Mouse (Mus musculus): ENCODE measurements around the gene Proz. TPM values are rescaled to one million over a fixed set of nuclear protein-coding genes. Genes with fewer than 3 reads are reported as not detected.

Proz gene
- total and polyA plus RNA-seq, 3 experiments, result 0.12 to 0.54 TPM; not detected in 1

- TF ChIP-seq CTCF (IDR thresholded peaks at IDR 0.05 in 2 of 3, conservative IDR thresholded peaks at IDR 0.05 in 1 of 3; ENCODE audit: control insufficient read depth in 1 of 3, insufficient read depth in 1 of 3, low read depth in 2 of 3, low read length in 3 of 3, poor library complexity in 1 of 3, severe bottlenecking in 1 of 3) (peak in 1 of 3 experiments; percentile 21; a peak in 1 of 6 replicates), UBTF (IDR thresholded peaks at IDR 0.05; ENCODE audit: borderline replicate concordance, insufficient read depth, low read depth, low read length) (peak; percentile 97), ZNF384 (IDR thresholded peaks at IDR 0.05; ENCODE audit: low read depth, low read length) (no peak), ELF1 (IDR thresholded peaks at IDR 0.05; ENCODE audit: low read depth, low read length) (peak; percentile 65; the same call in 1 of the 2 replicates), TBP (IDR thresholded peaks at IDR 0.05; ENCODE audit: low read depth, low read length) (peak; percentile 78), GABPA (IDR thresholded peaks at IDR 0.05; ENCODE audit: low read depth, low read length) (0 out of 2 replicates have a peak, but pooled peaks have one; percentile 12), TCF12 (IDR thresholded peaks at IDR 0.05; ENCODE audit: low read depth, low read length) (peak; percentile 76), JUND (IDR thresholded peaks at IDR 0.05; ENCODE audit: low read depth, low read length) (peak; percentile 35; the same call in 1 of the 2 replicates), ZC3H11A (IDR thresholded peaks at IDR 0.05; ENCODE audit: low read depth, low read length) (no peak), MYB (IDR thresholded peaks at IDR 0.05; ENCODE audit: low read depth, low read length) (no peak), CHD1 (IDR thresholded peaks at IDR 0.05; ENCODE audit: low read depth, low read length) (no peak), SIN3A (IDR thresholded peaks at IDR 0.05; ENCODE audit: low read length) (peak; percentile 80), POLR2A (IDR thresholded peaks at IDR 0.05; ENCODE audit: control insufficient read depth in 1 of 2, insufficient read depth in 1 of 2, low read depth in 1 of 2, low read length in 2 of 2, poor library complexity in 1 of 2) (peak; percentile 71; a peak in 2 of 4 replicates), MYC (IDR thresholded peaks at IDR 0.05; ENCODE audit: low read depth, low read length) (0 out of 2 replicates have a peak, but pooled peaks have one; percentile 17), HCFC1 (IDR thresholded peaks at IDR 0.05; ENCODE audit: low read depth, low read length) (peak; percentile 97), NELFE (IDR thresholded peaks at IDR 0.05; ENCODE audit: low read depth, low read length) (peak; percentile 63), NRF1 (IDR thresholded peaks at IDR 0.05; ENCODE audit: insufficient read depth, low read depth, low read length, poor library complexity, severe bottlenecking) (0 out of 2 replicates have a peak, but pooled peaks have one; percentile 7), MAX (IDR thresholded peaks at IDR 0.05; ENCODE audit: low read length) (no peak), GATA1 (IDR thresholded peaks at IDR 0.05; ENCODE audit: low read depth, low read length) (no peak), ZKSCAN1 (IDR thresholded peaks at IDR 0.05; ENCODE audit: low read depth, low read length) (no peak), MXI1 (IDR thresholded peaks at IDR 0.05; ENCODE audit: low read depth, low read length) (peak; percentile 91), POLR2AphosphoS2 (IDR thresholded peaks at IDR 0.05; ENCODE audit: low read length) (peak; percentile 56; the same call in 1 of the 2 replicates), USF2 (IDR thresholded peaks at IDR 0.05; ENCODE audit: borderline replicate concordance in 1 of 2, insufficient read depth in 1 of 2, low read depth in 1 of 2, low read length in 2 of 2) (no peak), KAT2A (conservative IDR thresholded peaks at IDR 0.05; ENCODE audit: low read depth, low read length) (peak; percentile 73; the same call in 1 of the 2 replicates), SMC3 (IDR thresholded peaks at IDR 0.05; ENCODE audit: low read depth, low read length) (no peak), MAZ (IDR thresholded peaks at IDR 0.05; ENCODE audit: low read depth, low read length) (peak; percentile 63; the same call in 1 of the 2 replicates)
- Histone ChIP-seq H3K9ac (ENCODE audit: control insufficient read depth, low read depth, low read length, poor library complexity, severe bottlenecking) (peak overlapping the region; percentile 84), H3K27ac (ENCODE audit: control insufficient read depth, low read depth, low read length) (peak overlapping the region; percentile 77), H3K4me1 (ENCODE audit: control insufficient read depth in 1 of 2, insufficient read depth in 2 of 2, low read length in 2 of 2) (peaks cover 16 to 34% of the 10 kb centered on the region in 2 experiments), H3K27me3 (ENCODE audit: control insufficient read depth in 1 of 2, insufficient read depth in 2 of 2, low read length in 2 of 2) (no peaks in the 10 kb centered on the region), H3K79me2 (ENCODE audit: control insufficient read depth, insufficient read depth, low read length, poor library complexity) (peaks cover 64% of the 10 kb centered on the region), H3K9me3 (replicated peaks; ENCODE audit: insufficient read depth, low read length) (no peaks in the 10 kb centered on the region), H3K4me3 (ENCODE audit: control insufficient read depth in 1 of 2, insufficient read depth in 1 of 2, low read depth in 2 of 2, low read length in 2 of 2) (peak overlapping the region; percentile 65 to 94), H3K36me3 (ENCODE audit: control insufficient read depth in 1 of 2, insufficient read depth in 2 of 2, low read length in 2 of 2) (peaks cover 2 to 30% of the 10 kb centered on the region in 2 experiments; a peak in 3 of 4 replicates)
- peak; percentile 97 for DNase-seq (ENCODE audit: low read depth, low spot score)
Observed at GRCm38 (mm10) chr8:13104691-13105086, 44.0 kb downstream of the Proz start.

Data from MEL (cell line).